Mouse (Mus musculus): ENCODE results near the gene Peg3. TPM values are rescaled to one million over a fixed set of nuclear protein-coding genes. Genes with fewer than 3 reads are reported as not detected.

Peg3 gene
- total and polyA plus RNA-seq, 3 experiments, result not detected

- no peak overlapping the region for H3K4me3 ChIP-seq (ENCODE audit: control insufficient read depth in 1 of 2, insufficient read depth in 1 of 2, low read depth in 2 of 2, low read length in 2 of 2)
- no peaks in the 10 kb centered on the region; a peak in 1 of 4 replicates for H3K27me3 ChIP-seq (ENCODE audit: control insufficient read depth in 1 of 2, insufficient read depth in 2 of 2, low read length in 2 of 2)
- no peak overlapping the region for H3K27ac ChIP-seq (ENCODE audit: control insufficient read depth, low read depth, low read length)
- no peak for DNase-seq (ENCODE audit: low read depth, low spot score)
- H3K9ac ChIP-seq (ENCODE audit: control insufficient read depth, low read depth, low read length, poor library complexity, severe bottlenecking), result no peak overlapping the region
- H3K4me1 ChIP-seq (ENCODE audit: control insufficient read depth in 1 of 2, insufficient read depth in 2 of 2, low read length in 2 of 2), result no peaks in the 10 kb centered on the region
- TF ChIP-seq GATA1 (IDR thresholded peaks at IDR 0.05; ENCODE audit: low read depth, low read length) (no peak), POLR2AphosphoS5 (IDR thresholded peaks at IDR 0.05; ENCODE audit: borderline replicate concordance, low read depth, low read length) (no peak)
- no peaks in the 10 kb centered on the region for H3K9me3 ChIP-seq (replicated peaks; ENCODE audit: insufficient read depth, low read length)
- no peaks in the 10 kb centered on the region for H3K79me2 ChIP-seq (ENCODE audit: control insufficient read depth, insufficient read depth, low read length, poor library complexity)
- no peaks in the 10 kb centered on the region for H3K36me3 ChIP-seq (ENCODE audit: control insufficient read depth in 1 of 2, insufficient read depth in 2 of 2, low read length in 2 of 2)
These were observed 29.5 kb upstream of the Peg3 start for GRCm38 (mm10) chr7:6759698-6760097.

- no peak for TF ChIP-seq POLR2AphosphoS2 (IDR thresholded peaks at IDR 0.05; ENCODE audit: low read length)
- no peak for TF ChIP-seq ELF1 (IDR thresholded peaks at IDR 0.05; ENCODE audit: low read depth, low read length)
- TF ChIP-seq HCFC1 (IDR thresholded peaks at IDR 0.05; ENCODE audit: low read depth, low read length), result no peak
- TF ChIP-seq MEF2A (IDR thresholded peaks at IDR 0.05; ENCODE audit: extremely low read depth, insufficient replicate concordance, low read depth, low read length, poor library complexity, severe bottlenecking), result no peak
- Histone ChIP-seq H3K9me3 (replicated peaks; ENCODE audit: insufficient read depth, low read length) (no peaks in the 10 kb centered on the region), H3K27me3 (ENCODE audit: control insufficient read depth in 1 of 2, insufficient read depth in 2 of 2, low read length in 2 of 2) (no peaks in the 10 kb centered on the region; a peak in 1 of 4 replicates), H3K4me1 (ENCODE audit: control insufficient read depth in 1 of 2, insufficient read depth in 2 of 2, low read length in 2 of 2) (no peaks in the 10 kb centered on the region), H3K79me2 (ENCODE audit: control insufficient read depth, insufficient read depth, low read length, poor library complexity) (no peaks in the 10 kb centered on the region), H3K27ac (ENCODE audit: control insufficient read depth, low read depth, low read length) (no peak overlapping the region), H3K9ac (ENCODE audit: control insufficient read depth, low read depth, low read length, poor library complexity, severe bottlenecking) (no peak overlapping the region), H3K36me3 (ENCODE audit: control insufficient read depth in 1 of 2, insufficient read depth in 2 of 2, low read length in 2 of 2) (no peaks in the 10 kb centered on the region), H3K4me3 (ENCODE audit: control insufficient read depth in 1 of 2, insufficient read depth in 1 of 2, low read depth in 2 of 2, low read length in 2 of 2) (no peak overlapping the region)
- DNase-seq (ENCODE audit: low read depth, low spot score), result no peak
These were observed 26.6 kb upstream of the Peg3 start for GRCm38 (mm10) chr7:6756777-6757291.

- Histone ChIP-seq H3K27ac (ENCODE audit: control insufficient read depth, low read depth, low read length) (no peak overlapping the region), H3K9ac (ENCODE audit: control insufficient read depth, low read depth, low read length, poor library complexity, severe bottlenecking) (no peak overlapping the region), H3K79me2 (ENCODE audit: control insufficient read depth, insufficient read depth, low read length, poor library complexity) (no peaks in the 10 kb centered on the region), H3K27me3 (ENCODE audit: control insufficient read depth in 1 of 2, insufficient read depth in 2 of 2, low read length in 2 of 2) (no peaks in the 10 kb centered on the region; a peak in 1 of 4 replicates), H3K4me3 (ENCODE audit: control insufficient read depth in 1 of 2, insufficient read depth in 1 of 2, low read depth in 2 of 2, low read length in 2 of 2) (no peak overlapping the region), H3K36me3 (ENCODE audit: control insufficient read depth in 1 of 2, insufficient read depth in 2 of 2, low read length in 2 of 2) (no peaks in the 10 kb centered on the region), H3K9me3 (replicated peaks; ENCODE audit: insufficient read depth, low read length) (no peaks in the 10 kb centered on the region), H3K4me1 (ENCODE audit: control insufficient read depth in 1 of 2, insufficient read depth in 2 of 2, low read length in 2 of 2) (no peaks in the 10 kb centered on the region)
- no peak for TF ChIP-seq EP300 (IDR thresholded peaks at IDR 0.05; ENCODE audit: low read depth in 1 of 2, low read length in 2 of 2)
- no peak for TF ChIP-seq ETS1 (IDR thresholded peaks at IDR 0.05; ENCODE audit: low read depth, low read length)
- no peak for TF ChIP-seq POLR2A (IDR thresholded peaks at IDR 0.05; ENCODE audit: control insufficient read depth in 1 of 2, insufficient read depth in 1 of 2, low read depth in 1 of 2, low read length in 2 of 2, poor library complexity in 1 of 2)
- TF ChIP-seq JUND (IDR thresholded peaks at IDR 0.05; ENCODE audit: low read depth, low read length), result no peak
- no peak for TF ChIP-seq GATA1 (IDR thresholded peaks at IDR 0.05; ENCODE audit: low read depth, low read length)
- DNase-seq (ENCODE audit: low read depth, low spot score), result no peak
These were observed 23.2 kb upstream of the Peg3 start for GRCm38 (mm10) chr7:6753440-6753839.

Data from MEL (cell line).